Mouse (Mus musculus) layer of hippocampus, postnatal 25 days (tissue): Measurements from ENCODE around the gene AI413582. TPM values are rescaled to one million over a fixed set of nuclear protein-coding genes. Genes with fewer than 3 reads are reported as not detected.
A peak's percentile ranks its signal among the peaks of the same experiment; 100 is the strongest.

ENCODE experiments used
- DNase-seq, 2 experiments: peaks; one replicate each; pipeline ENCODE4 v3.0.0; 2022; ENCODE audit warnings: mixed read lengths in 2 of 2, low spot score in 1 of 2; ENCODE audit errors: extremely low spot score in 1 of 2
- total RNA-seq, 2 experiments: library from RNA; stranded (reverse); gene quantifications; 2 replicates each; pipeline ENCODE4 v1.2.3; 2021

The AI413582 gene
- total RNA-seq, 2 experiments from 2014 or later, result 65.6 to 69.5 TPM

- DNase-seq, result no peak
Observed at GRCm38 (mm10) chr17:27528030-27528429, 37.5 kb downstream of the AI413582 start.

GRCm38 (mm10) chr17:27527188-27527587 lies 38.4 kb downstream of the AI413582 start:
- no peak for DNase-seq

- DNase-seq, result no peak
Observed at GRCm38 (mm10) chr17:27523121-27523520, 42.4 kb downstream of the AI413582 start.

- DNase-seq, result no peak
Observed at GRCm38 (mm10) chr17:27521303-27521702, 44.3 kb downstream of the AI413582 start, which contains the start of gene Grm4. Gene Grm4 (minus strand): TSS chr17:27521403.

- DNase-seq, result peak; percentile 66 to 76
Observed at GRCm38 (mm10) chr17:27520557-27520956, 45.0 kb downstream of the AI413582 start.

GRCm38 (mm10) chr17:27518700-27519595 lies 46.6 kb downstream of the AI413582 start:
- no peak for DNase-seq

GRCm38 (mm10) chr17:27518296-27518695 lies 47.3 kb downstream of the AI413582 start:
- no peak for DNase-seq

- DNase-seq, result no peak
Observed at GRCm38 (mm10) chr17:27513916-27514762, 51.4 kb downstream of the AI413582 start.

Other genes with a start within 250 kb of the AI413582 start
- gene Grm4, start 44.4 kb downstream of the AI413582 start, total RNA-seq, result 10 to 100 TPM; 10.3 to 12.2 TPM
- 10 to 100 TPM; 33.6 to 35.7 TPM for gene Hmga1, start 9.3 kb downstream of the AI413582 start, total RNA-seq
- 100 to 1,000 TPM; 534 to 560 TPM for gene Nudt3, start 57.7 kb upstream of the AI413582 start, total RNA-seq
- 1 to 10 TPM in 1 of 2 experiments, not detected in 1; 1.5 TPM for gene RPS10-NUDT3, start 69.5 kb upstream of the AI413582 start, total RNA-seq
- gene Rps10, start 70.9 kb upstream of the AI413582 start, total RNA-seq, result 100 to 1,000 TPM; 437 to 494 TPM
- 100 to 1,000 TPM; 302 to 321 TPM for gene Pacsin1, start 89.8 kb upstream of the AI413582 start, total RNA-seq
- not detected for gene Spdef, start 163.2 kb upstream of the AI413582 start, total RNA-seq